Mouse (Mus musculus) kidney, postnatal 14 days (tissue): Measurements from ENCODE around the gene Tuba1b.
"Not testable (repeated sequence)": the region's sequence is repeated elsewhere in the genome, so short reads cannot be mapped to it uniquely, and the experiment has no call there.

Source experiments
- DNase-seq: peaks from one replicate; pipeline ENCODE4 v3.0.0; 2022; ENCODE audit warnings: mixed read lengths

Tuba1b gene

GRCm38 (mm10) chr15:98922581-98922980, 11.8 kb downstream of the Tuba1b start:
- peak; percentile 61 for DNase-seq

- no peak for DNase-seq
Measured at GRCm38 (mm10) chr15:98921510-98921909, 12.9 kb downstream of the Tuba1b start.

- not testable (repeated sequence) for DNase-seq
Measured at GRCm38 (mm10) chr15:98918499-98918895, 15.9 kb downstream of the Tuba1b start.

GRCm38 (mm10) chr15:98917538-98918498, 16.5 kb downstream of the Tuba1b start, which contains the start of gene Lmbr1l:
Lmbr1l (minus strand) TSS chr15:98918231.
- DNase-seq: peak; percentile 100

GRCm38 (mm10) chr15:98917091-98917490, 17.3 kb downstream of the Tuba1b start:
- no peak for DNase-seq

DNA sequence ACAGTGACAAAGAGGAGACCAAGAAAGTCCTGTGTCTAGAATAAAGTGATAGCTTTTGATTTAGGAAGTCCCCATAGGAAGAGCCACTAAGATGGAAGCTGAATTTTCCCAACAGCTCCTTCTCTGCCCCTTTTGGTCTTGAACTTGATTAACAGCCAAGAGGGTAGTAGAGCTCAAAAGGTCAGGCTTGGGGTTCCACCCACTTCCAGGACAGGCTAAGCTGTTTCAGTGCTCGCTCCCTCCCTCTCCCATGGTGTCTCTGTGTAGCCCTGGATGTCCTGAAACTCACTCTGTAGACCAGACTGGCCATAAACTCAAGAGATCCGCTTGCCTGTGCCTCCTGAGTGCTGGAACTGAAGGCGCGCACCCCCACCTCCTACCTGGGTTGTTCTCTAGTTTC, 18.3 kb downstream of the Tuba1b start:
- no peak for DNase-seq

- no peak for DNase-seq
Measured at GRCm38 (mm10) chr15:98914903-98915302, 19.5 kb downstream of the Tuba1b start.

GRCm38 (mm10) chr15:98904692-98905091, 29.7 kb downstream of the Tuba1b start:
- DNase-seq: no peak

DNA sequence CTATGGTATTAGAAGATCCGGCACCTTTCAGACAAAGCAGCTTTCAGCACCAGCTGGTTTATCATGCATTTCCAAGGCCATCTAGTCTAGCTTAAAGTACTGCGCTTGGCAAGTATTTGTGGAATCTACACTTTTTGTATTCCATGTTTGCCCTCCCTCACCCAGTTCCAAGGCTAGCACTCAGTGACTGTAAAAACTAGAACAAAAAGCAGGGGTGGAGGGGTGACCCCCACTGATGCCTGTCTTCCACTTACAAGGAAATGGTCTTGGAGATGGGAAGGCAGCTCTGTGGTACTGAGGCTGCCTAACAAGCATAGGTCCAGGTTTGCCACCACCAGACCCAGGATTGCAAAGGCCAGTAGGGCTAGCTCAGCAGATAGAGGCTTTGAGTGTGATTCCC, 31.8 kb downstream of the Tuba1b start:
- no peak for DNase-seq

GRCm38 (mm10) chr15:98901530-98901929, 32.8 kb downstream of the Tuba1b start:
- DNase-seq: no peak

- peak; percentile 50 for DNase-seq
Measured at GRCm38 (mm10) chr15:98897928-98898800, 36.2 kb downstream of the Tuba1b start, which contains the start of gene Dhh. Dhh (minus strand) TSS chr15:98898540.

DNA sequence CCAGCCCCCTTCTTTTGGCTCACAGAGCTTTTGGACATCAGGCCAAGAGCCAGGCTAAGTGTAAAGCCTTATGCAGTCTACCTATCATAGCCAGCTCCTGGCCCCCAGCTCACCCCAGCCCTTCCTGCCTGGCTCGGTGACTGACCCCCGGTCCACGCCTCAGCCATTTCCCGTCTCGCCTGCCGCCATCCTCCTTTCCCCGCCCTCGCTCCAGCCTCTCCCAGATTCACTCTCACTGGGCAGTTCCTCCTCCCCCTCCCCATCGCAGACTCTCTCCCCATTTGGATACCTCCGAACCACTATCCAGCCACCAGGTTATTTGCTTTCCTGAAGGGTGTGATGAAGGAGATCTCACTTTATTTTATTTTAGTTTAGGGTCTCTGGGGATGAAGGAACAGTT, 36.9 kb downstream of the Tuba1b start:
- peak; percentile 54 for DNase-seq

DNA sequence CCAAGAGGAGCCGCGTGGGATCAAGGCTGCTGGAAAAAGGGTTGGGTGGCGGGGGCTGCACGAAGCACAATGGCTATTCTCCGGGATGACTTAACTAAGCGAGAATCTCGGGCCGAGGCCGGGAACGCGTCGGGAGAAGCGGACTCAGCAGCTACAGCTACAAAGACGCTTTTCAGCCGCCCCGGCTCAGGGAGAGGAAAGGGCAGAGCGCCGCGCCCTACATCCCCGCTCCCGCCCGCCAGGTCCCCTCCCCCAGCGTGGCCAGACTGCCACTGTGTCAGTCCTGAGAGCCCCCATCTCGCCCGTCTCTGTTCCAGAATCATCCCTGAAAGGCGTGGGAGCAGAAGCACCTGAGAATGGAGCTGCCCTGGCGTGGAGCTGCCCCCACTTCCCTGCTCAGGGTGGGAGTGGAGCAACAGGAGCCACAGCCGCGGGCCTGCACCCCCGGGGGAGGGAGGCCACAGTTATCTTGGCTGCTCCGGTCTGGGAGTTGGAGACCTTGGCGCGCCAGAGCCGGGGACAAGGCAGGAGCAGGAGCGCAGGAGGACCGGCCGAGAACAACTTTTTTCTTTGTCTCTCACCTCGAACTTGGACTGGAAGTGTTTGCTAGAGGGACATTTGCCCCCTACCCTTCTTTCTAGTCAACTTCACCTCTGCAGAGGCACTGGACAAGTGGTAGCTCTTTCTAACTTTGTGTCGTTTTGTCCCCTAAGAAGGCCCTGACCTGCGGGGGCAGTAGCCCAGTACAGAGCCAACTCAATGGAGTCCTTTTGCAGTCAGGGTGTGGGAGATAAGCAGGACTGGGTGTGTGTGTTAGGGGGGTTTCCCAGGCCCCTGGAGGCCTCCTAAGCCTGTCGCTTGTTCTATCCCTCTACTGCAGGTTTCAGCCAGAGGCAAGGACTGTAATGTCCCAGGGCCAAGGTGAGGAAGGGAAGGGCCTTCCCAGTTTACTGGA, 38.5 kb downstream of the Tuba1b start:
- peak; percentile 49 for DNase-seq

- DNase-seq: no peak
Measured at GRCm38 (mm10) chr15:98894746-98895634, 39.4 kb downstream of the Tuba1b start.

DNA sequence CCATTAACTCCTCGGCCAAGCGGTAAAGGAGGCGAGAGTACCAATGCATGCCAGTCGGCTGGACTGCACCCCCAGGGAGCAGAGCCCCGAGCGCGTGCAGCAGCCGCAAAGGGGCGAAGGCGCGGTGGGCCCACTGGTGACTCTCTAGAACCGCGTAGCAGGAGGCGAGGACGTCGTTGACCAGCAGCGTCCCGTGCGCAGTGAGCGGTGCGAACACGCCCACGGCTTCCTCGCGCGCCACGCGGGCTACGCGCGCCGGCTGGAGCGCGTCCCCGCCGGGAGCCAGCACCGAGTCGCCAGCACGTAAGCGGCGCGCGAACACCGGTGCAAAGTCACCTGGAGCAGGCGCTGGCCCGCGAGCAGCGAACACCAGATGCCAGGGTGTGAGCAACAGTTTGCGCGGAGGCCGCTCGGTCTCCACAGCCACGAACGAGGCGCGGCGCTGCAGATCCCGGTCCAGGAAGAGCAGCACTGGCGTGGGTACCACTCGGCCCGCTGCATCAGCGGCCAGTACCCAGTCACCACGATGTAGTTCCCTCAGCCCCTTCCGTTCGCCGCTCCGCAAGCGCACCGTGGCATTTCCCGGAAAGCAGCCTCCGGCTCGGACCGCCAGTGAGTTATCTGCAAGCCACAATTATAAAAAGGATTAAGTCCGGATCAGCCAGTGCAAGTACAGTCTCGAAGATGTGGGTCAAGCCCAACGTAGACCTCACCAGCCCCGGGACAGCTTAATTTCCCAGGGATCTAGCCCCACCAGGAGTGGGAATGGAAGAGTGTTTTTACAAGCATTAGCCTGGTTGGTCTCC, 40.2 kb downstream of the Tuba1b start, which contains the start of gene Rhebl1:
Gene Rhebl1, minus strand, starts transcription at position 601 of the 806 bp plus-strand sequence.
- DNase-seq: peak; percentile 55

- no peak for DNase-seq
Measured at GRCm38 (mm10) chr15:98893036-98893435, 41.3 kb downstream of the Tuba1b start.

DNA sequence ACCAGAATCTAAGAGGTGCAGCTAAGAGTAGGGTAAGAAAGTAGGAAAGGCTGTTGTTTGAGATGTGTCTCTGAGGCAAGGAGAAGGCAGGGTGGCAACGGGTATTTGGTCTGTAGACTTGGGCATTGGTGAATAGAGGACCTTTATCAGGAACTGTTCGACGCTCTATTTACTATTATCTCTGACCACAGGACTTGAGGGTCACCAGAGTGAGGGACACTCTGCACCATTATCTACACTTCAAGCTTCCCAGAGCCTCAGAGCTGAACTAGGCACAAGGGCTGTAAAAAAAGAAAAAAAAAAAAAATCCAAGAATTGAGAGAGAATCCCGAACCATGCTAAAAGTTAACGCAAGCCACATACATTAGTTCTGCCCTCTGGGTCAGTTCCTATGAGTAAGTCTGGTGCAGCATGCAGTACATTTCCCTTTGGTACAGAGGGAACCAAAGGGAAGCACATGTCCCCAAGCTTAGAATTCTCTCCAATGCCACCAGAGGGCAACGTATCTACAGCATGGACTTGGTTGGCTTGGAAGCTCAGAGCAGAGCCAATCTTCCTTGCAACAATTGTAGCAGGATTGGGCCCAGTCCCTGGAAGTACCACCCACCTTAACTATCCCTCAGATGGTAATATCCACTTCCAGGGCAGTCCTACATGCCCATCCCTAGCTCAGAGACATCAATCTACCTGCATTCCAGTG, 42.3 kb downstream of the Tuba1b start:
- DNase-seq: peak; percentile 85

DNA sequence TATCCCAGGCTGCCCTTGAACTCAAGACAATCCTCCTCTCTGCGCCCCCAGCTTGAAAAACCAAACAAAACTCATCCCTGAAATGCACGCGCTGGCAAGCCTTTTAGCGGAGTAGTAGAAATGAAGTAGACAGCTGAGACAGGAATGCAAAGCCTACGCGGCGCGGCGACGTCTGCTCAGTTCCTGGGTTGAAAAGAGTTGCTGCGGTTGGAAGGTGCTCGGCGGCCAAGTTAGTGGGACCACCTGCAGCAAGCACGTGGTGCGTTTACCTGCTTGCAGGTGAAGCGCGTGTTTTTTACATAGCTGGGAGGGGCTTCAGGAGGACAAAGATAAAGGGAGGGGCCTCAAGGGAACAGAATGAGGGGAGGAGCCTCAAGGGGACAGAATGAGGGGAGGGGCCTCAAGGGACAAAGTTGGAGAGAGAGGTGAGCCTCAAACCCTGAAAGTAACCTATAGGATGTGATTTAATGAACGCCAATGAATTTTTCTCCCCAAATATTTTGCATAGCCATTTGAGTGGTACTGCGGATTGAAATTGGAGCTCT, 43.1 kb downstream of the Tuba1b start:
- DNase-seq: no peak

GRCm38 (mm10) chr15:98887526-98887925, 46.8 kb downstream of the Tuba1b start:
- DNase-seq: no peak
